Mouse (Mus musculus) liver (tissue): ENCODE measurements at regions not wholly inside any gene's neighbourhood (a gene's known extent, or its start where the extent isn't known, plus 50 kb on each side); places are given as distances from the start of the nearest gene placed in this dataset.

ENCODE experiments used
- DNase-seq: peaks from one replicate; pipeline ENCODE4 v3.0.0-alpha.2; 2020; ENCODE audit warnings: mixed read lengths

DNA sequence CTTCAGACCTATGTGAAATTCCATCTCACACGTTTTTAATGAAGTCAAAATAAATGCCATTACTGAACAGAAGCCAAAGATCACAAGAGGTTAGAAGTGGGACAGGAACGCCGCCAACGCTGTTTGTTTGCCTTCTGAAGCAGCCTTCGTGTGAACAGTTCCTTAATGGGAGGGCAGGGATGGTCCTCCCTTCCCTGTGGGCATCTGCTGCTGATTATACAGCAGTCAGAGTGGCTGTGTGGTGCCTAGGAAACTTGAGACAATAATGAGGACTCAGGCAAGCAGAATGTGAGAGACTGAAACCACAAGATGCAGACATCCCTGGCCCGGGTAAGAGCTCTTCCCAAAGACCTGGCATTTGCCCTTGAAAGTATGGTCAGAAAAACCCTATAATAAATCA, 164.3 kb downstream of the Cxcl12 start:
- no peak for DNase-seq

- no peak for DNase-seq
Measured at GRCm38 (mm10) chr6:117342123-117342522, 173.8 kb downstream of the Cxcl12 start.

DNA sequence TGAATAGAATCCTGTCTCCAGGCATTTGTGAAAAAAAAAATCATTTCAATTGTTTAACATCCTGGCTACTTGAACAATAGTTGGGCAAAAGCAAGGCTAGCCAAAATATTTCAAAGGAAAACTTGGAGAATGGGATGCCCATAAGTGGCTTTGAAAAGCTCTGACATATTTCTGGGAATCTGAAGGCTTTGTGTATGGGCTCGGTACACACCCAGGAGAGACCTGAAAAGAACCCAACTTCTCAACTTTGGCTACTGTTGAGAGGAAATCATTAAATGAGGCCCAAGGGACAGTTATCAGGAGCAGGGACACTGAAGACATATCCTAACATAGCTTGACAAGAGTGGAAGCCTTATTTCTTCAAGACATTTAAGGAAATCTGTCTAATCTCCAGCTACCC, 179.0 kb downstream of the Cxcl12 start:
- DNase-seq = no peak

DNA sequence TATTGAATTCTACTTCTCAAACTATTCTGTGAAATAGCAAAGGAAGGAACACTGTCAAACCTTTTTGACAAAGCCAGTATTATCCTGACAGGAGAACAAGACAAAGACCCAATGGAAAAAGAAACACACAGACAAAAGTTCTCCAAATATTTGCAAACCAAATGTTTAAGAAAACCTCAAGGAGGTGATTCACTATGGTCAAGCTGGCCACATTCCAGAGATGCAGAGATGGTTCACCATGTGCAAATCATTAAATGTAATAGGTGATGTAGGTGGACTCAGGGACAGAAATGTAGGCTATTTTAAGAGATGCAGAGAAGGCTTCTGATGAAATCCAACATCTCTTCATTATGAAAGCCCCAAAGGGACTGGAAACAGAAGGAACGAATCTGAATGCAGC, 183.5 kb downstream of the Cxcl12 start:
- DNase-seq = no peak

DNA sequence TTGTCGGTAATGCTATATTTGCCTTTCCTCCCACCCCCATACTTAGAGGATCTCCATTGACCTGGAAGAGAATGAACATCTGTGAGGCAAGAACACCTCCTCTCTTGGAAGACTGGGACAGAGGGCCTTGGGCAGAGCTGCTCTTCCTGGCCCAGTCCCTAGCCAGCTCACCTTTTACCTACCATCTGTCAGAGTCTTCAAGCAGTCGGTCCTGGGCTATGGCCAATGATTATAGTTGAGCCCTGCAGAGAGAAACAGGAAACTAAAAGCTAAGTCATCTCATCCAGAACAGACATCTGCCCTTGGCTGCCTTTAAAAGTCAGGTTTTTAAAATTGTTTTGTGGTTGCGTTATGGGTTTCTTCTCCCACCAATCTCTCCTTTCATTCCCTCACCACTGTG, 184.8 kb downstream of the Cxcl12 start:
- DNase-seq = no peak

DNA sequence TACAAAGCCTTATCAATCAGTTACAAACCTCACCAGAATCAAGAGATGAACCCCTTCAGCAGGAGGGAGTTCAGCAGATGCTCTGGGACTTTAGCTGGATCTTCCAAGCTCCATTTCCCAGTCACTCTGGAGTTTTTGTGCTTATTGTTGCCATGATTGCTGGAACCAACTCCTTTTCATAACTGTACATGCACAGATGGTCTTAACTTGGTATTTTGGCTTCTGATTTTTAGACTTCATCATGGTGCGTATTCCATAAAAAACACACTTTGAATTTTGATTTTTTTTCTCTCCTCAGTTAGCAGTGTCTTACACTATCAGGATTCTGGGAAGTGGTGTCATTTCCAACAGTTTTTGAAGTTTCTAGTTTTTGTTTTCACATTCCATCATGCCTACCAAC, 187.8 kb downstream of the Cxcl12 start:
- DNase-seq = no peak

DNA sequence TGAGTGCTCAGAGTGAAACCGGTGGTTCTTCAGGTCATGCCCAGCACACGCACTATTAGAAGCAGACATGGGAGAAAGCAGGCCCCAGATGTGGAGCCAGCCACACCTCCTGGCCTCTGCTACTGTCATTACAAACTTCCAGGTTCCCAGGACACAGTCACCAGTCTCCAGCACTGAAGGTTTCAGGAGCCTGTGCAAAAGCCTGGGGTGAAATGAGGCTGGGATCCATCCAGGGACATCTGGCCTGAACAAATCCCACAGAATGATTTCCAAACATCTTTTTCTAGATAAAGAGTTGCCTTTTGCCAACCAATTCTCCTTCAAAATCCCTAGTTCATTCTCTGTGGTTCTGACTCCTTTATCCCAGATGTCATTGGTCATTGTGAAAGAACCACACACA, 191.1 kb downstream of the Cxcl12 start:
- no peak for DNase-seq

DNA sequence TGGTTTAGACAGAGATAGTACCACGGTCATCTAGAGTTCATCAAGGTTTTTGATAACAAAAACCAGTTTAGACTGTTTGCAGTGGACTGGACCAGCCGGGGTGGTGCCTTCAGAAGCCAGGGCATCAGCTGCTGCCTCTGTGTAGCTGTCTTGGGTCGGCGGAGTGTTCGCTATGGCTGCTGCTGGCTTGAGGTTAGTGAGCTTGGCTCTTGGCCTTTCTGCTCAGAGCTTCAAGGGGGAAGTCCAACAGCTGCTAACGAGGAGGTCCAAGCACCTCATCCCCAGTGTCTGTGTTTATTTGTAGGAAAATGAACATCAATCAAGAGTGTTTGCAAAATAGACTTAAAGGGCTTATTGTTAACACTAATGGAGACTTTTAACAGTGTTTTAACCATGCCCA, 198.2 kb downstream of the Cxcl12 start:
- no peak for DNase-seq

GRCm38 (mm10) chr6:117375989-117376388, 207.7 kb downstream of the Cxcl12 start:
- DNase-seq = no peak

DNA sequence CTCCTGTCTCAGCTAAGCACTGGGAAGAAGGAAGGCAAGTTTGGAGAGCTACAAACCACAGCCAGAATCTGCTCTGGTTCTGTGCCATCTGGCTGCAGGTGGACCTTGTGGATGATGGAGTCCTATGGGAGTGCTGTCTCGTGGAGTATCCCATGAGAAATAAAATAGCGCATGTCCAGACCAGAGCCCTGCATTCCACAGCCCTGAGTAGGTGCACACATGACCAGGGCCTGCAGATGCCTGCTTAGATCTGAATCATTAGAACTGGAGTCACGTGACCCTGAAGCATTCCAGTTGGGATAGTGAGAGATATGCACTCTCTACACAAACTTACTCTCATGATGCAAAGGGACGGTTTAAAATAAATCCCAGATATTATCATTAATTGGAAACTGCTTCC, 211.6 kb downstream of the Cxcl12 start:
- no peak for DNase-seq

DNA sequence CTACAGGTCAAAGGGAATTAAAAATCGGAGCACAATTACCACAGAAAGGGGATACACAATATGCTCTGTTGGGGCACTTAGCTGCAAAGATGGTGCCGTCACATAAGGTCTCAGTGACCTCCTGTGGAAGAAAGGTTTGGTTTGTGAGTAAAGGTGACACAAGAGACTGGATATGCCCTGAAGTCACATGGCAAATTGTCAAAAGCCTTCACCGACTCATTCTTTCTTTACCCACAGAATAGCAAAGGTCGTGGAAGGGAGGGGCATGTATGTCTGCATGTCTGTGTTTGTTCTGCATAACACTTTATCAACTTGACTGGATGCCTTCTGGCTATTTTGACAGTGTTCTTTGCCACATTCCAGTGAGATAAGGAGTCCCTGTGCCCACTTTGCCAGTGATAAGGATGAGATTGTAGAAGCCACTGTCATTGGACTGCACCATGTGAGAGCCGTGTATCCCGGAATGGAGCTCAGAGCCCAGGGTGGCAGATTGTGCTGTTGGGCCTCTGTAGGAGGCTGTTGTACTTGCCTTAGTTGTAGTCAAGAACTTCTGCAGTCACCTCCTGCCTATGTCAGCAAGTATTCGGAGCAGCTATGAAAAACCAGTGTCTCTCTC, 222.0 kb downstream of the Cxcl12 start:
- no peak for DNase-seq

DNA sequence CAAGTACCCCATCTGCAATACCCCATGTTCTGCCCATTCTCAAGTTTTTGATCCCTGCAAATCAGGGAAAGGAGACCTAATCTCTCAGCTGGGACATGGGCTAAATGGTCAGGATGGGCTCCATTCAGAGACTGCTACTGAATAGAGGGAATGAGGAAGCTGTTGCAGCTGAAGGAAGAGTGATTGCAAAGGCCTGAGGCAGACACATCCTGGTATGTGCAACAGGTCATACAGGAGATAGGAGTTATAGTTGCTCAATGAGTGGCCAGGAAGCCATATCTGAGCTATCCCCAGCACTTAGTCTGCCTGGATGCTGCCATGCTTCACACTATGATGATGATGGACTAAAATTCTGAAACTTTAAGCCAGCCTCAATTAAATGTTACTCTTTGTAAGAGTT, 225.1 kb downstream of the Cxcl12 start:
- DNase-seq = no peak

- no peak for DNase-seq
Measured at GRCm38 (mm10) chr6:117405589-117406311, 237.4 kb downstream of the Cxcl12 start.

GRCm38 (mm10) chr6:117406312-117406595, 237.9 kb downstream of the Cxcl12 start:
- no peak for DNase-seq

DNA sequence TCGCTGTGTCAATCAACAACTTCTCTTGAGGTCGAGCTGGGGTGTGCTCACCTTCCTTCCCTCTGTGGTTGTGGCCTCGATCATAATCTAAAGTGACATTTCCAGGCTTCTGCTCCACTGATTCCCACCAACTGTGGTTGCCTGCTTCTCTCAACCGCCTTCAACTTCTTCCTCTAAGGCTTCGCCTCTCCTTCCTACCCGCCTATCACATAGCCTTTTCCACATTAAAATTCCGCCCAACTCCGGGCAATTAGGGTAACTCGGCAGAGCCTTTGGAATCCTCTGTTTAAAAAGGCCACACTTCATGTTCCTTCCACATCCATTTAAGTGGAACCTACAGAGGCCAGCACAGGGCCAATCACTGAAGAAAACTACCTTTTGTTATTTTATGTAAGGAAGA, 238.4 kb downstream of the Cxcl12 start:
- DNase-seq = no peak

GRCm38 (mm10) chr6:117407206-117407858, 239.0 kb downstream of the Cxcl12 start:
- DNase-seq = no peak

DNA sequence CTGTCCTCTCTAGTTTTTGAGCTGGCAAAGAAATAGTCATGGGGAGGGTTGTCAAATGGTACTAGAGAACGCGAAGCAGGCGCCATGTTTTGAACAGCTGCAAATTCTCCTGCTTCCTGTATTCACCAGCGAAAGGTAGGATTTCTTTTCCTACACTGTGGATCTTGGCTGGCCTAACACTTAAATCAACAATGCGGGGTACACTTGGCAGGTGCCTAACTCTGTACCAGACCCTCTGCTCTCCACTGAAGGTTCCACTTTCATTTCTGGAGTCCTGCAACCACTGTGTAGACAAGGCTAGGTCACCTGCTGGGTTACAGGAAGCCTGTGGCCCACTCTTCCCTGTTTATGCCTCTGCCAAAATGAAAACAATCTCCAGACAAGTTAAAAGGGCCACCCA, 239.6 kb downstream of the Cxcl12 start:
- no peak for DNase-seq

DNA sequence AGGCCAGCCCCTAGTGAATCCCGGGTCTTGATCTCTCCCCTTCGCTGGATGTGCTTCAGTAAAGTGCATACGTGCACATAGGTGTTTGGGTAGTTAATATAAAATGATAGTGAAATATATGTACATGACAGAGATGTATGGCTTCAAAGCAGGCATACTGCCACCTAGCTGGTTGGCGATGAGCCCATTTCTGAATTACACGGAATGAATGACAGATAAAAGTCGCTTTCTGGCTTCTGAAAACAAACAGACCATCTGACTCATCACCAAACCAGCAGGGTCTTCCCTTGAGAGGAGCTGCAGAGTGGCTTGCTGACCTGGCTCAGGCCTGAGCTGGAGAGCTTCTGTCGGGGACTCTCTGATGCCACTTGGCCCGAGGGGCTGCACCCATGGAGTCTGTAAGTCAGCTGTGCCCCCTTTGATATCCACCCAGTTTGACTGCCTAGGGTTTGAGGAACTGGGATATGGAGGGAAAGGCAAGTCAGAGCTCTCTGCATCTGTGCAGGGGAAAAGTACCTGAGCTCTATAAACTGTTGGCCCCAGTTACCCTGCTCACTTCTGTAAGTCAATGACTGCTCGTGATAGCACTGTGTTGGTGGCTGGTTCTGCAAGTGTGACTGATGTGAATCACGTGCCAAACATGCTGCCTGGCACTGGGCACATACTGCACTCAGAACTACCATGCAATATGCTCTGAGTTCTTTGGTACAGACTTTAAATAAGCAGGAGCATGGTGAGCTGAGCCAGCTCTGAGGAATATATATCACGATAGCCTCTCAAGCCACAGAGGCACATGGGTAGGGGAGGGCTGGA, 240.8 kb downstream of the Cxcl12 start:
- DNase-seq = no peak

GRCm38 (mm10) chr6:117414926-117415325, 246.6 kb downstream of the Cxcl12 start:
- no peak for DNase-seq

DNA sequence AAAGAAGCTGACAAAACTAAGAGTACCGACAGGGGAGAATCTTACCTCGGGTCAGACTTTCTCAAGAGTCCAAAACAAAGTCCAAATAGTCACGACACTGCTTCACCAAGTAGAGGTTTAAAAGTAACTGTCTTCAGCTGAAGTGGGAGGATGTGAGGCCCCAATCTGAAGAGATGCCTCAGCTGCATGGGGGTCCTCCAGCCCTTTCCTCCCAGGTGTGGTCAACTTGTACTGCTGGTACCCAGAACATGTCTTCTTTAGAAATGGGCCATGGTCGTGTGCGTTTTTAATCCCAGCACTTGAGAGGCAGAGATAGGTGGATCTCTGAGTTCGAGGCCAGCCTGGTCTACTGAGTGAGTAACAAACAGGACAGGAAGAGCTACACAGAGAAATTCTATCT, 247.6 kb downstream of the Cxcl12 start:
- DNase-seq = no peak

DNA sequence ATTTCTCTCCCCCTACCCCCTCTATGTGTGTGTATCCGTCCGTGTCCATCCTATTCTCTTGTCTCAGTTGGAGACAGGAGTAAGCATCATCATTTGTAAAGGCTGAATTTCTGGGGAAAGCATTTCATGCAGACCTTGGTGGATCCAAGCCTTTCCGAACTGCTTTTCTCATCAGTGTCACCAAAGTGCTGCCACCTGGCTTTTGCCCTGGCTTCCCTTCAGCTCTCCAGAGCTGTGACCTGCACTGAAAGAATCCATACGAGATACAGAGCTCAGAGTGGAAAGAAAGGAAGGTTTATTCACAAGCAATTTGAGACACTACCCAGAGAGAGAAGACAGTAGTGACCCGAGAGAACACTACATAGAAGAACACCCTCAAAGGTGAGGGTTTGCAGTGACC, 248.1 kb downstream of the Cxcl12 start:
- DNase-seq = no peak

GRCm38 (mm10) chr6:117422846-117423573, 254.7 kb downstream of the Cxcl12 start:
- DNase-seq = no peak

GRCm38 (mm10) chr6:117426363-117426762, 258.0 kb downstream of the Cxcl12 start:
- DNase-seq = no peak
